Mouse (Mus musculus) left cerebral cortex, postnatal 10 days (tissue): ENCODE results near the gene Tnni3k. TPM values are rescaled to one million over a fixed set of nuclear protein-coding genes. Genes with fewer than 3 reads are reported as not detected.

ENCODE experiments used
- DNase-seq, 2 experiments: peaks; one replicate each; pipeline ENCODE4 v3.0.0; 2021 to 2022; ENCODE audit warnings: low spot score in 2 of 2, mixed read lengths in 1 of 2; ENCODE audit errors: extremely low spot score in 1 of 2
- intact Hi-C: fragments of 180-260 bp; cut with DNase I; formaldehyde crosslinking; loops from one replicate; pipeline ENCODE4 v1.15.1; 2025
- total RNA-seq, 2 experiments: library from RNA; stranded (reverse); gene quantifications; 2 replicates each; pipeline ENCODE4 v1.2.3; 2021

Gene Tnni3k
- total RNA-seq, 2 experiments from 2014 or later = 0.30 to 0.45 TPM

- no peak for DNase-seq
- intact Hi-C loops = no loop called here
Observed at GRCm38 (mm10) chr3:154800454-154800853, 254.8 kb downstream of the Tnni3k start.

GRCm38 (mm10) chr3:154798806-154799205 is 256.4 kb downstream of the Tnni3k start:
- DNase-seq = no peak
- intact Hi-C loops = no loop called here

GRCm38 (mm10) chr3:154793571-154793970 is 261.6 kb downstream of the Tnni3k start:
- DNase-seq = no peak
- intact Hi-C loops = no loop called here

- no peak for DNase-seq
- intact Hi-C loops = no loop called here
Observed at GRCm38 (mm10) chr3:154787611-154788010, 267.6 kb downstream of the Tnni3k start.

- no peak for DNase-seq
- intact Hi-C loops = no loop called here
Observed at GRCm38 (mm10) chr3:154786354-154786753, 268.9 kb downstream of the Tnni3k start.

GRCm38 (mm10) chr3:154778836-154779595 is 276.2 kb downstream of the Tnni3k start:
- intact Hi-C loops = no loop called here
- DNase-seq = no peak

- intact Hi-C loops = no loop called here
- DNase-seq = no peak
Observed at GRCm38 (mm10) chr3:154771651-154772050, 283.6 kb downstream of the Tnni3k start.

- no peak for DNase-seq
- intact Hi-C loops = no loop called here
Observed at GRCm38 (mm10) chr3:154766321-154766720, 288.9 kb downstream of the Tnni3k start.

GRCm38 (mm10) chr3:154764115-154764514 is 291.1 kb downstream of the Tnni3k start:
- intact Hi-C loops = no loop called here
- DNase-seq = no peak

- no peak for DNase-seq
- intact Hi-C loops = no loop called here
Observed at GRCm38 (mm10) chr3:154763374-154763773, 291.8 kb downstream of the Tnni3k start.

GRCm38 (mm10) chr3:154761108-154761507 is 294.1 kb downstream of the Tnni3k start:
- no peak for DNase-seq
- intact Hi-C loops = no loop called here

- intact Hi-C loops = no loop called here
- DNase-seq = no peak
Observed at GRCm38 (mm10) chr3:154758089-154758488, 297.1 kb downstream of the Tnni3k start.

- intact Hi-C loops = no loop called here
- DNase-seq = no peak
Observed at GRCm38 (mm10) chr3:154755225-154755624, 300.0 kb downstream of the Tnni3k start.

GRCm38 (mm10) chr3:154754505-154754904 is 300.7 kb downstream of the Tnni3k start:
- intact Hi-C loops = no loop called here
- DNase-seq = no peak

- intact Hi-C loops = no loop called here
- DNase-seq = no peak
Observed at GRCm38 (mm10) chr3:154744317-154744716, 310.9 kb downstream of the Tnni3k start.

GRCm38 (mm10) chr3:154742927-154743326 is 312.3 kb downstream of the Tnni3k start:
- no peak for DNase-seq
- intact Hi-C loops = no loop called here

GRCm38 (mm10) chr3:154741496-154741895 is 313.7 kb downstream of the Tnni3k start:
- intact Hi-C loops = no loop called here
- no peak for DNase-seq
